9 mouse cellular contexts compared by ENCODE assay signal in genomic region chr1:190172979-190173461, GRCm38 (mm10). TPM values are rescaled to one million over a fixed set of nuclear protein-coding genes. Genes with fewer than 3 reads are reported as not detected.
DNase-seq lines count a peak whose midpoint lies in the region; ATAC-seq and TF ChIP-seq lines count a peak whose summit lies in the region.
"Had no signal": no experiment of that assay in that cellular context is flagged by ENCODE, and none has a peak within 500 bp of the region (broad histone marks: within the 10 kb centered on the region; RNA-seq: fewer than 3 reads in every experiment).

No protein-coding gene starts in this region.

- H3K9me3 ChIP-seq in lung, postnatal 0 days (ENCODE audit: low read length): no peaks in the 10 kb centered on the region
- no peaks in the 10 kb centered on the region for H3K9me3 ChIP-seq in heart, embryonic 14.5 days (ENCODE audit: control insufficient read depth, low read length)
- no peaks in the 10 kb centered on the region for H3K9me3 ChIP-seq in liver, embryonic 12.5 days (replicated peaks)
- no peaks in the 10 kb centered on the region for H3K9me3 ChIP-seq in stomach, postnatal 0 days (ENCODE audit: control insufficient read depth, low read length)

- TF ChIP-seq CTCF in lung, postnatal 0 days (IDR thresholded peaks at IDR 0.05): no peak
- TF ChIP-seq CTCF in stomach, postnatal 0 days (IDR thresholded peaks at IDR 0.05; ENCODE audit: low read depth): no peak

- no peak for ATAC-seq in lung, postnatal 0 days
- no peak for ATAC-seq in heart, embryonic 14.5 days (ENCODE audit: insufficient number of reproducible peaks, insufficient read depth, low FRiP score, low read depth)
- ATAC-seq in liver, embryonic 12.5 days: no peak
- no peak for ATAC-seq in stomach, postnatal 0 days (ENCODE audit: low FRiP score, low TSS enrichment)
- no peak for ATAC-seq in megakaryocyte progenitor cell, adult 5-6 weeks (replicated peaks; ENCODE audit: poor library complexity)

- peaks cover 10% of the 10 kb centered on the region for H3K4me1 ChIP-seq in lung, postnatal 0 days (ENCODE audit: insufficient read depth, low read depth, low read length)
- H3K4me1 ChIP-seq in heart, embryonic 14.5 days (ENCODE audit: control insufficient read depth in 2 of 2, insufficient read depth in 2 of 2, low read length in 2 of 2): peaks cover 12 to 47% of the 10 kb centered on the region in 2 experiments; a peak in 3 of 4 replicates
- H3K4me1 ChIP-seq in liver, embryonic 12.5 days: peaks cover 52% of the 10 kb centered on the region
- H3K4me1 ChIP-seq in stomach, postnatal 0 days (replicated peaks; ENCODE audit: control insufficient read depth, insufficient read depth): peaks cover 13% of the 10 kb centered on the region

- 2% methylated on average over 24 of the region's 24 CpGs for WGBS in lung, postnatal 0 days
- WGBS in heart, embryonic 14.5 days: 2% methylated on average over 24 of the region's 24 CpGs
- 2% methylated on average over 24 of the region's 24 CpGs for WGBS in liver, embryonic 12.5 days (ENCODE audit: insufficient replicate concordance)
- WGBS in stomach, postnatal 0 days: 2% methylated on average over 24 of the region's 24 CpGs

- H3K9ac ChIP-seq in lung, postnatal 0 days (replicated peaks; ENCODE audit: low read depth): no peak overlapping the region
- H3K9ac ChIP-seq in heart, embryonic 14.5 days (ENCODE audit: low read length): peak overlapping the region; percentile 96
- peak overlapping the region; percentile 22; the same call in 1 of the 2 replicates for H3K9ac ChIP-seq in liver, embryonic 12.5 days
- no peak overlapping the region for H3K9ac ChIP-seq in stomach, postnatal 0 days (ENCODE audit: low read length)

- TF ChIP-seq EP300 in lung, postnatal 0 days (IDR thresholded peaks at IDR 0.05): no peak
- TF ChIP-seq EP300 in stomach, postnatal 0 days (optimal IDR thresholded peaks at IDR 0.05): no peak

- no peak for DNase-seq in lung, postnatal 0 days (ENCODE audit: low spot score)
- no peak for DNase-seq in lung, adult 18-20 months
- DNase-seq in stomach, postnatal 0 days (ENCODE audit: low spot score): no peak
- no peak for DNase-seq in right cerebral cortex, adult 2 months (ENCODE audit: low spot score in 2 of 2)
- no peak for DNase-seq in frontal cortex, postnatal 14 days (ENCODE audit: low spot score in 2 of 2)
- DNase-seq: adrenal gland, adult 2 months had no signal

- no peak overlapping the region for H3K27ac ChIP-seq in lung, postnatal 0 days (ENCODE audit: low read length)
- peak overlapping the region; percentile 2 to 71; a peak in 2 of 4 replicates for H3K27ac ChIP-seq in heart, embryonic 14.5 days (replicated peaks in 1 of 2; ENCODE audit: control insufficient read depth in 1 of 2, insufficient read depth in 1 of 2, low read depth in 2 of 2, low read length in 2 of 2)
- peak overlapping the region; percentile 62 for H3K27ac ChIP-seq in liver, embryonic 12.5 days
- no peak overlapping the region for H3K27ac ChIP-seq in stomach, postnatal 0 days (replicated peaks)

- peak overlapping the region; percentile 14; the same call in 1 of the 2 replicates for H3K4me3 ChIP-seq in lung, postnatal 0 days (ENCODE audit: low read depth, low read length)
- peak overlapping the region; percentile 30 to 83 for H3K4me3 ChIP-seq in heart, embryonic 14.5 days (ENCODE audit: control insufficient read depth in 1 of 2, insufficient read depth in 1 of 2, low read depth in 1 of 2, low read length in 2 of 2)
- peak overlapping the region; percentile 62 for H3K4me3 ChIP-seq in liver, embryonic 12.5 days
- peak overlapping the region; percentile 13; the same call in 1 of the 2 replicates for H3K4me3 ChIP-seq in stomach, postnatal 0 days (ENCODE audit: low read depth, low read length)

- peaks cover 51% of the 10 kb centered on the region for H3K27me3 ChIP-seq in lung, postnatal 0 days (replicated peaks; ENCODE audit: insufficient read depth, low read length)
- H3K27me3 ChIP-seq in heart, embryonic 14.5 days (ENCODE audit: control insufficient read depth, insufficient read depth, low read length): peaks cover 4% of the 10 kb centered on the region
- H3K27me3 ChIP-seq in liver, embryonic 12.5 days (replicated peaks): peaks cover 98% of the 10 kb centered on the region
- H3K27me3 ChIP-seq in stomach, postnatal 0 days (ENCODE audit: control insufficient read depth, insufficient read depth, low read length): peaks cover 26% of the 10 kb centered on the region

- no peak overlapping the region; the same call in 1 of the 2 replicates for H3K4me2 ChIP-seq in lung, postnatal 0 days (replicated peaks; ENCODE audit: low read depth, low read length)
- peak overlapping the region; percentile 95 for H3K4me2 ChIP-seq in heart, embryonic 14.5 days (ENCODE audit: low read length)
- H3K4me2 ChIP-seq in liver, embryonic 12.5 days: peak overlapping the region; percentile 73
- peak overlapping the region; percentile 25; the same call in 1 of the 2 replicates for H3K4me2 ChIP-seq in stomach, postnatal 0 days (replicated peaks; ENCODE audit: low read depth)

- H3K36me3 ChIP-seq in lung, postnatal 0 days (ENCODE audit: insufficient read depth, low read length): no peaks in the 10 kb centered on the region
- no peaks in the 10 kb centered on the region for H3K36me3 ChIP-seq in heart, embryonic 14.5 days (ENCODE audit: control insufficient read depth, insufficient read depth, low read length)
- H3K36me3 ChIP-seq in liver, embryonic 12.5 days: no peaks in the 10 kb centered on the region
- H3K36me3 ChIP-seq in stomach, postnatal 0 days (ENCODE audit: control insufficient read depth, insufficient read depth, low read length): no peaks in the 10 kb centered on the region

RNA-seq across cellular contexts. Expression of gene Prox1, which starts 2.5 kb away (rescaled TPM):
- polyA plus RNA-seq in lung, postnatal 0 days (2015; fragmentation: Nextera tagmentation; extraction: Ambion mirVana): 1.1 and 1.5 TPM in 2 replicates
- 21.0 and 21.7 TPM in 2 replicates for polyA plus RNA-seq in heart, embryonic 14.5 days (2014; fragmentation: Nextera tagmentation; extraction: Ambion mirVana)
- polyA plus RNA-seq in liver, embryonic 12.5 days (2016; fragmentation: Nextera tagmentation; extraction: Ambion mirVana): 7.6 TPM in 2 replicates
- polyA plus RNA-seq in stomach, postnatal 0 days (2015; fragmentation: Nextera tagmentation; extraction: Ambion mirVana): 0.40 and 0.54 TPM in 2 replicates
- total RNA-seq in megakaryocyte progenitor cell, adult 5-6 weeks (2015): not detected in 2 replicates
- total RNA-seq in megakaryocyte progenitor cell, adult 5-6 weeks (2017): not detected in 2 replicates

Comparison
In these comparisons a context has a peak if more than half of its experiments do, and no peak if none do; other contexts are left out.
1. H3K27ac ChIP-seq: peak in heart, embryonic 14.5 days (2 of 2) and liver, embryonic 12.5 days (single experiment); none in lung, postnatal 0 days (single experiment) and stomach, postnatal 0 days (single experiment).
2. H3K9ac ChIP-seq: peak in heart, embryonic 14.5 days (single experiment) and liver, embryonic 12.5 days (single experiment); none in lung, postnatal 0 days (single experiment) and stomach, postnatal 0 days (single experiment).
3. Peak in every context shown above with its lines, with median percentiles within 50 percentile points of each other: H3K4me3 ChIP-seq.